Mouse (Mus musculus) lung, postnatal 4 days (tissue): ENCODE measurements at regions not wholly inside any gene's neighbourhood (a gene's known extent, or its start where the extent isn't known, plus 50 kb on each side); places are given as distances from the start of the nearest gene placed in this dataset.

Source experiments
- DNase-seq, 2 experiments: peaks; one replicate each; pipeline ENCODE4 v3.0.0; 2021

DNA sequence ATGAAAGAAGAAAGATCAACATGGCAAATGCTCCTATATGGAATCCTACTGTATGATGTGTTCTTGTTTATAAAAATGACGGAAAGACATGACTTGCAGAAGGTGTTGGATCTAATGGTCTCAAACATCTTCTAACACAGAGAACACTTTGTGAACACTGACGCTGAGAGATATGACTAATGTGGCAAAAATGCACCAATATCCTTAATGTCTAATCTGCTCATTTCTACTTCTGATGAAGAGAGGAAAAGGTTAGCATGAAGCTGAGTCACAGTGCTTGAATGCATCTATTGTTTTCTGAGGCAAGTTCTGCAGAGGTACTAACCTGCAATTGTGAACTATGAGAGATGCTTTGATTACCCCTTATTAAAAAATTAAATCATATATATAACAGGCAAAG, 293.2 kb upstream of the Jag1 start:
- DNase-seq: no peak

DNA sequence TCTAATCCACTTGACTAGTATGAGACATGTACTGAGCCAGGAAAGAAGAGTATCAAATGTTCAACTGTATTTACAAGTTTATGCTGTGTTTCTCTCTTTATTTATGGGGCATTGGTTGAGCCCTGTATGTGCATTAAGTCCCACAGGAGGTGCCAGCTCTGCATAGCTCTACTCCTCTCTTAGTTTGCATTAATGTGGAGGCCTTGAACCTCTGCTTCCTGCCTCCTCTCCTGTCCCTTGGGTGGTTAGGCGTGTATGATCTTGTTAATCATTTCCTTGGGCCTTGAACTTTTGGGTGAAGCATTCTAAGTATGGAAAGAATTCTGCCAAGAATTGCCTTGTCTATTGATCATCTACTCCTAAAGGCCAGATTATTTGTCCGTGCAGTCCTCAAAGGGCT, 291.9 kb upstream of the Jag1 start:
- no peak for DNase-seq

DNA sequence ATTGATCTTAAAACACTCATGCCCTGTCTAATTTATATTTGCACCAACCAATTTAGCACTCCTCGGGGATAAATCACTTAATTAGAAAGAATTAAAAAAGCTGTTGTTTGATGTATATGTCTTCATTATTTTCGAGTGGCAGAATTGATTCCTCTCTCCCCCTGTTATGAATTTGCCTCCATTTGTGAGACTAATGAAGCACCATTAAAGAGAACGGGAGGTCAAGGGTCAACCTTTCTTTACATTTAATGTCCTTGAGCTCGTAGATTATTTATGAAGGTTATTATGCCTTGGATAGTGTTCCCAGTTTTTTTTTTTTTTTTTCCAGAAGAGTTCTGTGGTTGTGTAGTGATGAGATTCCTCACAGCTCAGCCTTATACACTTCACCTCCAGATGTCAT, 277.0 kb upstream of the Jag1 start:
- DNase-seq: no peak

DNA sequence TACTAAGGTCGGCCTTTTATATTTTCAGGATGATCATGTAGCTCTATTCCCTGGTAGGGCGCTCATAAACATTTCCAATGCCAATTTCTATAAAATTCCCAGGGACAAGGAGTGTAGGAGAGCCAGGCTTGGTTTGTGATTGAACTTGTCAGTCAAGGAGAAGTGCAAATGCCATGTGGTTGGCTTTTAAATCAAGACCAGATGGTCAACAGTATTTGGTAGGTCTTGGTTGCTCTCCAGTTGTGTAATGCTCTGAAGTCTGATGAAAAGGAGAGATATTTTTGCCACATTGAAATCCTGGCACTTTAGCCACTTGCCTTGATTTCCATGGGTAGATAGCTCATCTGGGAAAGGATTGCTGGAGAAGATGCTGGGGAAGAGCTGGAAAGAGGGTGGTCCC, 263.4 kb upstream of the Jag1 start:
- DNase-seq: no peak

DNA sequence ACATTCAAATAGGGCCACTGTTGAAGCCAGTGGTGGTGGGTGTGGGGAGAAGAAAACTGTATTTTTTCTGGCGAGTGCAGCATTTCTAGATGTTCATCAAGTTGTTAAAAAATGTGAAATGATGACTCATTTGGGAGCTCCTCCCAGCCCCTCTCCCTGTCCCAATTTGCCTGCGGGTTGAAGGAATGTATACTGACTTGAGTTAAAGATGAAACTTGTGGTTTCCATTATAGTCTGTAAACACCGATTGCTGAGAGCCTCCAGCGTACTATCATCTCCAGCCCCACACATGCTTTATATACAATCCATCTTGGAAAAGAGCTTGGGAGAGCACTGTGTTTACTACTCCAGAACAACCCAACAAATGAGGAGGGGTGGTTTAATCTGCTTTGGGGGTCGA, 258.9 kb upstream of the Jag1 start:
- DNase-seq: no peak

GRCm38 (mm10) chr2:137371062-137371461, 254.6 kb upstream of the Jag1 start:
- no peak for DNase-seq

DNA sequence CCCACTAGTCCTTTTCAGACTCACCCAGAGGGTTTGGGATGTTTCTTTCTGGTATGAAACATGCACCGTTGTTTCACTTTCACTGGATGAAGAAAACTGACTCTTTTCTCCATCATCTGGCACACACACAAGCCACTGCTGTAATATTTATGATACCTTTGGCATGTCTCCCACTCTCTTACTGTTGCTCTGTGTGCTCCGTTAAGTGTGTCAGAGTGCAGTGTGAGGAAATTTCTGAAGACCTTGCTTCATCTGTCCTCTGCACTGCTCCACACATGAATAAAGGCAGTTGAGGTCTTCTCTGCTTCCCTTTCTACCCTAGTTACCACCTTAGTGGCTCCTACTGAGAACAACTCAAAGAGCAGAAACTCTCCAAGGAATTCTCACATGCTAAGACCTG, 246.6 kb upstream of the Jag1 start:
- no peak for DNase-seq

GRCm38 (mm10) chr2:137357181-137357738, 240.8 kb upstream of the Jag1 start:
- DNase-seq: peak in 1 of 2 experiments; percentile 12

DNA sequence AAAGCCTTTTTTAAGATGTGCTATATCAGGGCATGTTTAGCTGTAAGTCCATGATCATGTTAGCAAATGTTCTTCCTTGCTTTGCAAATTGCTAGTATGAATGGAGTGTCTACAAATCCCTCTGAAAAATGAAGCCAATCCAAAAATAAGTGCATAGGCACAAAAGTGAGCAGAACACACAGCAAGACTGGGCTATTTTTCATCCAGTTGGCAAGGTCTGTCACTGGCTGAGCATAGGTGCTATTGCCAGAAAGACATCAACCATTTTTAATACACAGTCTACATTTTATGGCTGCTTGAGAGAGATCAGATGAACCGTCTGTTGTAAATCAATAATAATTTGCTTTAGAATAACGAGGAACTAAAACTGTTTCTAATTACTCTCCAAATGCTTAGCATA, 227.3 kb upstream of the Jag1 start:
- DNase-seq: no peak

- no peak for DNase-seq
Observed at GRCm38 (mm10) chr2:137329995-137330394, 213.6 kb upstream of the Jag1 start.

- DNase-seq: no peak
Observed at GRCm38 (mm10) chr2:137323445-137323844, 207.0 kb upstream of the Jag1 start.

- DNase-seq: peak; percentile 20 to 48
Observed at GRCm38 (mm10) chr2:137310511-137310910, 194.1 kb upstream of the Jag1 start.

GRCm38 (mm10) chr2:137308116-137308515, 191.7 kb upstream of the Jag1 start:
- no peak for DNase-seq

- DNase-seq: no peak
Observed at GRCm38 (mm10) chr2:137301474-137302267, 185.2 kb upstream of the Jag1 start.

- no peak for DNase-seq
Observed at GRCm38 (mm10) chr2:137289231-137289630, 172.8 kb upstream of the Jag1 start.

- DNase-seq: no peak
Observed at GRCm38 (mm10) chr2:137271575-137272180, 155.2 kb upstream of the Jag1 start.

- no peak for DNase-seq
Observed at GRCm38 (mm10) chr2:137262911-137263310, 146.5 kb upstream of the Jag1 start.

- DNase-seq: no peak
Observed at GRCm38 (mm10) chr2:137257847-137258515, 141.5 kb upstream of the Jag1 start.

DNA sequence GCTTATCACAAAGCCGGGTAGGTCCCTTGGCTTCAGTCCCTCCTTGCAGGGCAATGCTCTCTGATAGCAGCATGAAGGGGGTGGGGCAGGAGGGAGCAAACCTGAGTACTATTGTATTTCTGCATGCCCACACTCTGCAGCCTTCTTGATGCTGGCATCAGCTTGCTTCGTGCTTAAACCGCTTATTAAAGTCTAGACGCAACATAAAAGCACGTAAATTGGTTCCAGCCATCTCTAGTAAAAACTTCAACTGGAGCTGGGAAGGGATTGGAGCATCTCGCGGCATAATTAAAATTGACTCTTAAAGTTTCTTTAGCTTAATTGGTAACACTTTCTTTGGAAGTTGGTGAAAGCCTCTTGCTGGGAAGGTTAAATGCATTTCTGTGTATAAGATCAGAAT, 131.5 kb upstream of the Jag1 start:
- no peak for DNase-seq

DNA sequence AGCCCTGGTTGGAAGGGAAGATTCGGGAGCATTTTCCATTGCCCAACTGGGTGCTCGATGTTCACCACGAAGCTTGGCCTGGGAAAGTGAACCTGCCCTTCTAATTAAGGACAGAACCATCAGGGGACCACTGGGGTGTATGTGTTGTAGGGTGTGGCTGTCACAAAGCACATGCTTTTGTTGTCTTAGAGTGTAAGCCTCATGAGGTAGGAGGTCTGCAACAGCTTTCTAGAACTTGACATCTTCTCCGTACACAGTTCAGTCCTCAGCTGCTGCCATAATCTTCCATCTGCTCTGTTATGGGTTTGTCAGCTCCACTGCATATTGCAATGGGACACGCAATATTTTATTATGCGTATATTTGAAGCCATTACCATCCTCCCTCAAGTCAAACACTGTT, 127.9 kb upstream of the Jag1 start:
- no peak for DNase-seq

GRCm38 (mm10) chr2:137243914-137244313, 127.5 kb upstream of the Jag1 start:
- peak; percentile 6 to 34 for DNase-seq

- DNase-seq: no peak
Observed at GRCm38 (mm10) chr2:137236961-137237360, 120.5 kb upstream of the Jag1 start.

DNA sequence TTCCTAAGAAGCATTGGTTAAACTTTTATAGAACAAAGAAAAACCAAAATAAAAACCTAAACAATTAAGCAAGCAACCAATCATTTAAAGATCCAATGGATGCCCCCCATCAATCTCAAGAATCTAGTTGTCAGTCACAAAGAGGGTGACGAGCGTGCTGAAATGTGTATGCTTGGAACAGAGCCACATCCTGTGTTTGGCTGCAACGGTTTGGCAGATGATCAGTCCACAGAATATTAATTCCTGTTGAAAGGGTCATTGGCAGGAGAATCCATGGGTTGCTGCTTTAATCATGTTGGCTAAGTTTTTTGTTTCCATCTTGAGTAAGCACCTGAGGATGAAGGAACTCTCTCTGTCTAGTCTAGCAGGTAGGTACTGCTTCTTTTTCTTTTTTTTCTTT, 117.5 kb upstream of the Jag1 start:
- peak; percentile 31 to 39 for DNase-seq

- DNase-seq: no peak
Observed at GRCm38 (mm10) chr2:137231161-137231560, 114.7 kb upstream of the Jag1 start.
